Mouse (Mus musculus) CD4-positive, CD25-positive, alpha-beta regulatory T cell, adult 4 months (primary cell): ENCODE measurements around the gene Hamp2. TPM values are rescaled to one million over a fixed set of nuclear protein-coding genes. Genes with fewer than 3 reads are reported as not detected.

Source experiments
- ATAC-seq: one replicate; pipeline ENCODE4 v1.8.0; 2017
- polyA plus RNA-seq, 2 experiments: library from polyadenylated mRNA; unstranded; fragments of 100-300 nt; shearing (Covaris generic); gene quantifications; one replicate each; pipeline ENCODE4 v1.2.1; 2017

Hamp2 gene
- polyA plus RNA-seq, 2 experiments from 2014 or later = not detected

DNA sequence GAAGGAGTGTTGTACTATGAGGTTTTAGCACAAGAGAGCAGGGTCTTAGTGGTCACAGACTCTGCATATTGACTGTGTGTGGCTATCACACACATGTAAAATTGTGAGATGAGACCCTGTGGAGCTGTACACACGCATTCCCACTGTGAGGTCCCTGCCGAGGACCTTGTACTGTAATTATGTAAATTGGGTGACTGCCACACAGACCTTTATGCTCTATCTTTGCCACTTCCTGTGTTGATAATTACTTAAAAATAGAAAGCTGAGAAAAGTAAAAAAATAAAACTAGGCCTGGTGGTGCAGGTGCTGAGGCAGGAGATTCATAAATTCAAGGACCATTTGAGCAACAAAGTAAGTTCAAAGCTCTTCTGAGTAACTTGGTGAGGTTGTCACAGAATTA is 33.8 kb downstream of the Hamp2 start:
- peak; percentile 69 for ATAC-seq

DNA sequence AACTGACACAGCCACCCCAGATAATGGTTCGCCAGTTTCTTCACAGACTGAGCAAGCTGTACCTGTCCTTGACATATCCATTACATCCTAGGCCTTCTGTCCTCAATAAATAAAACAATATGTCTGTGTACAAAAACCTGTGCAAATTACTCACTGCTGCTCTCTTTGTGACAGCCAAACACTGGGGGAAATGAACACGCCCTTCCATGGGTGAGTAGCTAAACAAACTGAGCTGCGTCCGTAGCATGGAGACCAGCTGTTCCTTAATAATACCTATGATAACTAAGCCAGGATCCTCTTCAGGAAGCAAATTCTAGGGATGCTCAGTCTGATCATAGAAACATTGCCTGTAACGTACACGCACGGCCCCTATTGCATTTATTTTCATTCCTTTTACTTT is 35.7 kb downstream of the Hamp2 start:
- ATAC-seq = no peak

DNA sequence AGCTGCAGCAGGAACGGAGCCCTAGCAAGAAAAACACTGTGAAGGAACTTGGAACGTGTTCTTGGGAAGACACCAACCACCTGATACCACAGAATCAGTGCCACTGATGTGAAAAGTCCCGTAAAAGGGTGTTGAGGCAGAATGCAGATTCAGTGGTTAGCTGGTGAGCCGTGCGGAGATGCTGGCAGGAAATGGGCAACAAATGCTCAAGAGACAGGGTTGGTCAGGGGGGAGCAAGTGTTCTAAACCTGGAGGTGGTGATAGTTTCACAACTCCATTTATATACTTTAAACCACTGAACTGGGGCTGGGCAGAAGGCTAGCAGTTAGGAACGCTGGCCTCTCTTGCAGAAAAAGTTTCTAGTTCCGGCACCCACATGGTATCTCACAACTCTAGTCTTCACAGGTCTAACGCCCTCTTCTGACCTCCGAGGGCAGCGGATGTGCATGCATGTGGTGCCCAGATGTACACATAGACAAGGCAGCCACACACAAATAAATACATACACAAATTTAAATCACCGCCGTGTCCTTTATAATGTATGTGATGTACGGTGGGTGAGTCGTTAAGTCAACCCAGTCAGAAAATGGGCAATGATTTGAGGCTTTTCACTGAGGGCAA is 36.8 kb downstream of the Hamp2 start:
- ATAC-seq = peak; percentile 89

DNA sequence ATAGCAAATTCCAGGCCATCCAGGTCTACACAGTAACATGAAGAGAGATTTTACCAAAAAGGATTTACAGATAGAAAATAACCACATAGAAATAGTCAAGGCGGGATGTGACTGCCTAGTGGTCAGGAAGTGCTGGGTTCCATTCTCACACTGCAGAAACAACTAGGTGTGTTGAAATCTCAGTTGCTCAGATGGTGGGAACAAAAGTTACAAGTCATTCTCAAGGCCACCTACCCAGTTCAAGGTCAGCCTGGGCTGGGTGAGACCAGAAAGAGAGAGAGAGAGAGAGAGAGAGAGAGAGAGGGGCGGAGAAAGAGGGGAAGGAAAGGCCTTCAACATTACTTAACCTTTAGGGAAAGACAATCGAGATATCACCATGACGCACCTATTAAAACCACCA is 37.6 kb downstream of the Hamp2 start:
- no peak for ATAC-seq

DNA sequence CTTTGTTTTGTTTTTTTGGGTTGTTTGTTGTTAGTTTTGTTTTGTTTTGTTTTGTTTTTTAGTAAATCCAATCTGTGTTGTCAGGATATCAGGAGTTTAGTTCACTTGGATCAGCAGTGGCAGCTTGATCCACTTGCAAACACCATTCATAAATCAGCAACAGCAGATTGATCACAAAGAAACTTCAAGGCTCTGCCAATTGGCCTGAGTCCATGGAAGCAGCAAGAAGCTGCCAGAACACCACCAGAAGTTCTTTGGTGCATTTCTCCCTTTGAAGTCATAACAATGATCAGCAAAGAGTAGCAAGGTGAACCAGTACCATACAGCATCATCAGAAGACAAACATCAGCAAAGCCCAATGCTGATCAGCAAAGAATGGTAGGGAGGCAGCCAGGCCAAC is 40.4 kb downstream of the Hamp2 start:
- ATAC-seq = no peak

DNA sequence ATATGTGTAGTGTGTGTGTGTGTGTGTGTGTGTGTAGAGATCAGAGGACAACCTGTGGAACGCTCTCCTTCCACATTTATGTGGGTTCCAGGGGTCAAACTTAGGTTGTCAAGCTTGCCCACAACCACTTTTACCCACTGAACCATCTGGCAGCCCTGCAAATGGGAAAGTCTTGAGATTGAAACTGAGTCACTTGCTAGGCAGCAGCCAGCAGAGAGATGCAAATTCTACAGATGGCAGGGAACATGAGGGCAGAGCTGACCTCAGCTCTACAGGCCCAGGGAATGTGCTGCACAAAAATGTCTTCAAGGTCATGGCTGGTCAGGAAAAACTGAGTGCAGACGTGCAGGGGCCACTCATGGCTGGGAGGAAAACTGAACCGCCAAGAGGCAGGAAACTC is 43.1 kb downstream of the Hamp2 start:
- no peak for ATAC-seq

DNA sequence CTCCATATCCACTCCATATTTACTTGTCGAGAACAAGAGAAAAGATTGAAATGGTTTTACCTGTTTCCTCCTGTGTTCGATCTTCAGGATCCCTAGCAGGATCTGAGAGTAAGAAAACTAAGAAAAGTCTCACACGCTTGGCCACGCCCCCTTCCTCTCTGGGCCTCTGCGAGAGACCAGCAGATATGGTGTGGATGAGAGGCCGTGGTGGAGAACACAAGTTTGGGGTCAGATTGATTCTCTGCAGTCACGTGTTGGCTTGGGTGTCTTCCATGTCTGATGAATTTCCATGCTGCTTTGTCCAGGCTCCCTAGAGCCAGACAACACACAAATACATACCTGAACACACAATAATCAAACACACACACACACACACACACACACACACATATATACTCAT is 44.3 kb downstream of the Hamp2 start, which contains the start of gene Cd22:
Cd22 (minus strand) TSS at position 167 of the 400 bp plus-strand sequence.
- ATAC-seq = no peak

DNA sequence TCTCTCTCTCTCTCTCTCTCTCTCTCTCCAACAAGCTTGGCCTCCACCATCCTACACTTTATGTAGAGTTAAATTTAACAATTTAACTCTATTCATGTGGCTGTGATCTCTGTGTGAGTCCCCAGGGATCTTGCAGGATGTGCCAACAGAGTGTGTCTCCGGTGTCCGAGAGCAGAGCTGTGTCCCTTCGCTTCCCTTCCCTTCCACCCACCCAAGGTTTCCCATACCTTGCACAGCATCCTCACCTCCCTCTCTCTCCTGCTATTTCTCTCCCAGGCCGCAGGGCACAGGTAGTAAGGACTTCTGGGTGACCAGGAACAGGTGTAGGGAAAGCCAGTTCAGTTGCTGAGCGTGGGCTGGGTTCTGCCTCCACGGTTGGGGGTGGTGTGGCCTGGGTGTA is 45.5 kb downstream of the Hamp2 start:
- no peak for ATAC-seq

DNA sequence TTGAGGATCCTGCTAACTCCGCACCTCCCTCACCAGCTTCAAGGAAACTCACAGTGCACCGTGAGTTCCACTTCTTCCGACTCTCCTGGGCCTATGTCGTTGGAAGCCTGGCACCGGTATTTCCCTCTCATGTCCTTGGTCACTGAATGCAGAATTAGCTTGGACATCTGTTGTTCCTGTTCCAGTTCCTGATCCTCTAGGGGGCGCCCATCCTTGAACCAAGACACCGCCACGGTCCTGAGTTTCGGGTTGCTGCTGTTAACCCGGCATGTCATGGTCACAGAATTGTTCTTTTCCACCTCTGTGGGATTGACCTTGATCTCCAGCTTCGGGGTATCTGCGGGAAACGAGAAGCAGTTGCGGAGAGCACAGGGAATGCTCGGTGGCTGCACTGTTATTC is 51.4 kb downstream of the Hamp2 start:
- ATAC-seq = peak; percentile 47

Other genes with a start within 250 kb of the Hamp2 start
- gene 2200002J24Rik, start 225.8 kb downstream of the Hamp2 start, polyA plus RNA-seq = not detected
- gene Atp4a, start 212.5 kb downstream of the Hamp2 start, polyA plus RNA-seq = not detected
- 10 to 100 TPM; 60.5 to 65.0 TPM for gene Tmem147, start 195.1 kb downstream of the Hamp2 start, polyA plus RNA-seq
- gene Gapdhs, start 181.0 kb downstream of the Hamp2 start, polyA plus RNA-seq = not detected
- gene Sbsn, start 173.2 kb downstream of the Hamp2 start, polyA plus RNA-seq = 1 to 10 TPM; 2.4 to 3.6 TPM
- under 1 TPM in 1 of 2 experiments, not detected in 1; 0.16 TPM for gene Dmkn, start 160.9 kb downstream of the Hamp2 start, polyA plus RNA-seq
- gene Krtdap, start 136.8 kb downstream of the Hamp2 start, polyA plus RNA-seq = not detected
- 1 to 10 TPM in 1 of 2 experiments, under 1 TPM in 1; 0.70 to 1.4 TPM for gene Ffar2, start 100.9 kb downstream of the Hamp2 start, polyA plus RNA-seq
- gene Ffar3, start 68.5 kb downstream of the Hamp2 start, polyA plus RNA-seq = not detected
- gene Ffar1, start 63.1 kb downstream of the Hamp2 start, polyA plus RNA-seq = under 1 TPM in 1 of 2 experiments, not detected in 1; 0.14 TPM
- gene Cd22, start 44.3 kb downstream of the Hamp2 start, polyA plus RNA-seq = 10 to 100 TPM in 1 of 2 experiments, 1 to 10 TPM in 1; 4.2 to 20.3 TPM
- gene Mag, start 9.8 kb downstream of the Hamp2 start, polyA plus RNA-seq = not detected
- gene Hamp, start 19.4 kb upstream of the Hamp2 start, polyA plus RNA-seq = not detected
- 10 to 100 TPM; 11.0 to 16.0 TPM for gene Usf2, start 32.1 kb upstream of the Hamp2 start, polyA plus RNA-seq
- 1 to 10 TPM; 1.8 to 2.6 TPM for gene Lsr, start 48.8 kb upstream of the Hamp2 start, polyA plus RNA-seq
- 1 to 10 TPM; 1.2 to 1.5 TPM for gene Fam187b, start 49.1 kb upstream of the Hamp2 start, polyA plus RNA-seq
- 1,000 to 10,000 TPM; 1,918 to 1,991 TPM for gene Fxyd5, start 117.8 kb upstream of the Hamp2 start, polyA plus RNA-seq
- gene Fxyd7, start 126.8 kb upstream of the Hamp2 start, polyA plus RNA-seq = not detected
- gene Fxyd1, start 132.5 kb upstream of the Hamp2 start, polyA plus RNA-seq = not detected
- gene Lgi4, start 134.7 kb upstream of the Hamp2 start, polyA plus RNA-seq = not detected
- under 1 TPM in 1 of 2 experiments, not detected in 1; 0.27 TPM for gene Fxyd3, start 152.0 kb upstream of the Hamp2 start, polyA plus RNA-seq
- gene Hpn, start 190.6 kb upstream of the Hamp2 start, polyA plus RNA-seq = 10 to 100 TPM in 1 of 2 experiments, 1 to 10 TPM in 1; 6.0 to 12.2 TPM
- gene Scn1b, start 202.3 kb upstream of the Hamp2 start, polyA plus RNA-seq = not detected
- 100 to 1,000 TPM in 1 of 2 experiments, 10 to 100 TPM in 1; 83.7 to 103 TPM for gene Gramd1a, start 231.2 kb upstream of the Hamp2 start, polyA plus RNA-seq